Mouse (Mus musculus) bone marrow macrophage, adult 2 months (primary cell): ENCODE data around the gene Igf1r.

Experiments
- CTCF ChIP-seq: IDR thresholded peaks from 2 replicates; pipeline ENCODE4 v1.5.1; 2012; ENCODE audit warnings: low read depth, mild to moderate bottlenecking, low read length, moderate library complexity
- POLR2A ChIP-seq: IDR thresholded peaks from 2 replicates; pipeline ENCODE4 v1.6.1; 2012; ENCODE audit warnings: mild to moderate bottlenecking, low read depth, low read length, borderline replicate concordance

DNA sequence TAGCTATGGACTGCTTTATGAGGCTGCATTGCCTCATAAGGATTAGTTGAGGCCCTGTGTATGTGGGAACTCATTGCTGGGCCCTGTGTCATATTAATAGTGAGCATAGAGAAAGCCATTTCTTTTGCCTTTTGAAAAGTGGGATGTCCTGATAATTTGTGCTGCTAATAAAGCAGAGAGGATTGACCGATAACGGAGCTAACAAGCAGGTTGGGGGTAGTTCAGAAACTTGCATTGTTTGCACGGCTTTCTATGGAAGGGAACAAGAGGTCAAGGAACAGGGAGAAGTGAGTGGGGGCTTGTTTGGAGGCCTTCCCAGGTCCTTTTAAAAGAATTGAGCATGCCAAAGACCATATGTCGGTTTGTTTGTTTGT lies 325.3 kb downstream of the Igf1r start:
- no peak for TF ChIP-seq CTCF
- TF ChIP-seq POLR2A: no peak
